Mouse (Mus musculus) small intestine, adult 2 months (tissue): Measurements from ENCODE around the gene Gm5458. TPM values are rescaled to one million over a fixed set of nuclear protein-coding genes. Genes with fewer than 3 reads are reported as not detected.
"Not testable (repeated sequence)": the region's sequence is repeated elsewhere in the genome, so short reads cannot be mapped to it uniquely, and the experiment has no call there.

ENCODE experiments used
- H3K27ac ChIP-seq: fragments of 200-500 bp; 2 replicates; pipeline ENCODE4 v1.5.1; 2012; ENCODE audit warnings: low read depth, low read length, control low read depth, inconsistent platforms; ENCODE audit not compliant: insufficient read depth
- H3K27me3 ChIP-seq: fragments of 200-500 bp; 2 replicates; pipeline ENCODE4 v1.6.1; 2012; ENCODE audit warnings: mild to moderate bottlenecking, moderate library complexity, low read length, inconsistent platforms; ENCODE audit not compliant: control insufficient read depth, insufficient read depth
- H3K36me3 ChIP-seq: fragments of 200-500 bp; 2 replicates; pipeline ENCODE4 v1.6.1; 2012; ENCODE audit warnings: mild to moderate bottlenecking, low read length, control low read depth, inconsistent platforms; ENCODE audit not compliant: control insufficient read depth, insufficient read depth
- H3K4me1 ChIP-seq: fragments of 200-500 bp; 2 replicates; pipeline ENCODE4 v1.6.1; 2012; ENCODE audit warnings: low read length, inconsistent platforms, mixed read lengths; ENCODE audit not compliant: control insufficient read depth, insufficient read depth, insufficient read length
- H3K4me3 ChIP-seq: fragments of 200-500 bp; 2 replicates; pipeline ENCODE4 v1.5.1; 2012; ENCODE audit warnings: low read depth, mild to moderate bottlenecking, control low read depth, inconsistent platforms, low read length, moderate library complexity
- CTCF ChIP-seq: fragments of 200-500 bp; IDR thresholded peaks from 2 replicates; pipeline ENCODE4 v1.5.1; 2012; ENCODE audit warnings: low read depth, mild to moderate bottlenecking, control low read depth, inconsistent platforms, low read length, moderate library complexity, mixed read lengths; ENCODE audit not compliant: insufficient replicate concordance, insufficient read length; ENCODE audit errors: extremely low read depth
- POLR2A ChIP-seq: fragments of 200-500 bp; IDR thresholded peaks from 2 replicates; pipeline ENCODE4 v1.6.1; 2012; ENCODE audit warnings: low read depth, mild to moderate bottlenecking, control low read depth, inconsistent platforms, low read length, moderate library complexity
- WGBS: fragments of 180-500 bp; shearing (Covaris S2); methylation state at CpG from one replicate; pipeline ENCODE4 v1.1.7; 2018; 5-methylcytosine and 5-hydroxymethylcytosine counted together
- polyA plus RNA-seq: library from polyadenylated mRNA; depleted of rRNA; stranded (reverse); fragments of >200 nt; gene quantifications from 2 replicates; pipeline ENCODE4 v1.2.3, GENCODE M21; 2012; rRNA removed

Gm5458 gene
- polyA plus RNA-seq: not detected in 2 replicates

DNA sequence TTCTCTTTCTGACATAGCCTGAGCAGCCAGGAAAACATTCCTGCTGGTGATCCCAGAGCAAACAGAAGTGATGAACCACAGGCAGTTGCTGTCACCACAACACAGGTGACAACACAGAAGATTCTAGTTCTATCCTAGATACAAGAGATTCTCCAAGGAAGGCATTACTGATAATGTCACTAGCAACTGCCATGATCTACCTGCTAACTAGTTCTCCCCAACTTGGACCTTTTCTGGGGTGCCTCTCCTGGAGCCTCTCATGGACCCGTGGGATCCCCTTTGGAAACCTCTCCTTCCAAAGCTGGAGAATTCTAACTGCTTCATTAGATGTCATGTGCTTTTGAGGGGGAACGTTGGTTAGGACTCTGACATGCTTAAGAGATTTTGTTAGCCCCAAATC is at the start of gene Gm5458:
TSS of gene Gm5458 (minus strand) at position 101 of the 400 bp plus-strand sequence.
- H3K4me1 ChIP-seq, H3K4me3 ChIP-seq, H3K27ac ChIP-seq, H3K27me3 ChIP-seq, H3K36me3 ChIP-seq: not testable (repeated sequence)
- WGBS: 73% methylated on average over 2 of the region's 2 CpGs

GRCm38 (mm10) chr14:19646232-19646631 is 43.9 kb upstream of the Gm5458 start:
- Histone ChIP-seq H3K27ac (no peak overlapping the region), H3K4me1 (no peaks in the 10 kb centered on the region), H3K27me3 (no peaks in the 10 kb centered on the region), H3K36me3 (no peaks in the 10 kb centered on the region), H3K4me3 (no peak overlapping the region)
- TF ChIP-seq POLR2A (no peak), CTCF (no peak)
- 77% methylated on average over 3 of the region's 3 CpGs for WGBS

GRCm38 (mm10) chr14:19584804-19585667 is 17.3 kb downstream of the Gm5458 start, which contains the start of gene Gm2237:
TSS of gene Gm2237 (minus strand) at chr14:19585135.
- WGBS: 1% methylated on average over 48 of the region's 62 CpGs
- not testable (repeated sequence) for H3K27ac ChIP-seq, H3K36me3 ChIP-seq, H3K27me3 ChIP-seq, H3K4me1 ChIP-seq
- peak within 1 kb of the TSS; percentile 67 for H3K4me3 ChIP-seq

DNA sequence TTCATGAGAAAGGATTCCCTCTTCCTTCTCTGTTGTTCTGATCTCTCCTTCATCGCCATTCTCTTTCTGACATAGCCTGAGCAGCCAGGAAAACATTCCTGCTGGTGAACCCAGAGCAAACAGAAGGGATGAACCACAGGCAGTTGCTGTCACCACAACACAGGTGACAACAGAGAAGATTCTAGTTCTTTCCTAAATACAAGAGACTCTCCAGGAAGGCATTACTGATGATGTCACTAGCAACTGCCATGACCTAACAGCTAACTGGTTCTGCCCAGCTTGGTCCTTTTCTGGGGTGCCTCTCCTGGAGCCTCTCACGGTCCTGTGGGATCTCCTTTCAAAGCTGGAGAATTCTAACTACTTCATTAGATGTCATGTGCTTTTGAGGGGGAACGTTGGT is 52.5 kb downstream of the Gm5458 start, which contains the start of gene Gm2244:
TSS of gene Gm2244 (minus strand) at position 101 of the 400 bp plus-strand sequence.
- WGBS: 86% methylated on average over 1 of the region's 3 CpGs

More for the DNA sequence above, 52.5 kb downstream of the Gm5458 start, which contains the start of gene Gm2244:
- not testable (repeated sequence) for H3K27ac ChIP-seq, H3K4me1 ChIP-seq, H3K27me3 ChIP-seq, H3K4me3 ChIP-seq, H3K36me3 ChIP-seq

Other genes with a start within 250 kb of the Gm5458 start
- gene Gm21738, start 183.7 kb downstream of the Gm5458 start, polyA plus RNA-seq: 0.20 TPM in 1 of 2 replicates, not detected in the other
- gene Gm2244, start 52.6 kb downstream of the Gm5458 start, polyA plus RNA-seq: not detected in 2 replicates
- gene Gm2237, start 17.4 kb downstream of the Gm5458 start, polyA plus RNA-seq: 0.05 and 0.10 TPM in 2 replicates
- 5.7 and 10.5 TPM in 2 replicates for gene Nid2, start 148.7 kb upstream of the Gm5458 start, polyA plus RNA-seq
- 8.9 and 17.5 TPM in 2 replicates for gene Rtraf, start 221.2 kb upstream of the Gm5458 start, polyA plus RNA-seq